Mouse (Mus musculus): Measurements from ENCODE around the gene Nbr1. TPM values are rescaled to one million over a fixed set of nuclear protein-coding genes. Genes with fewer than 3 reads are reported as not detected.

Gene Nbr1
- polyA plus RNA-seq, 2 experiments: 62.8 to 82.7 TPM

Other genes starting within 250 kb of the Nbr1 start
- 86.5 and 100 TPM in 2 replicates for gene Becn1, start 249.9 kb upstream of the Nbr1 start, polyA plus RNA-seq (2012; rRNA removed)
- 118 and 135 TPM in 2 replicates for gene Becn1, start 249.9 kb upstream of the Nbr1 start, polyA plus RNA-seq (2014; fragmentation: Nextera tagmentation; extraction: Ambion mirVana)
- gene Psme3, start 235.9 kb upstream of the Nbr1 start, polyA plus RNA-seq (2012; rRNA removed): 128 and 142 TPM in 2 replicates
- gene Psme3, start 235.9 kb upstream of the Nbr1 start, polyA plus RNA-seq (2014; fragmentation: Nextera tagmentation; extraction: Ambion mirVana): 105 TPM in 2 replicates
- gene Aoc2, start 227.1 kb upstream of the Nbr1 start, polyA plus RNA-seq (2012; rRNA removed): 6.2 and 8.2 TPM in 2 replicates
- 0.84 and 0.86 TPM in 2 replicates for gene Aoc2, start 227.1 kb upstream of the Nbr1 start, polyA plus RNA-seq (2014; fragmentation: Nextera tagmentation; extraction: Ambion mirVana)
- 3.1 TPM in 2 replicates for gene Aoc3, start 221.5 kb upstream of the Nbr1 start, polyA plus RNA-seq (2012; rRNA removed)
- 0.68 and 1.0 TPM in 2 replicates for gene Aoc3, start 221.5 kb upstream of the Nbr1 start, polyA plus RNA-seq (2014; fragmentation: Nextera tagmentation; extraction: Ambion mirVana)
- gene G6pc, start 184.6 kb upstream of the Nbr1 start, polyA plus RNA-seq (2012; rRNA removed): not detected in 2 replicates
- not detected in 2 replicates for gene G6pc, start 184.6 kb upstream of the Nbr1 start, polyA plus RNA-seq (2014; fragmentation: Nextera tagmentation; extraction: Ambion mirVana)
- 39.3 and 41.1 TPM in 2 replicates for gene Aarsd1, start 134.5 kb upstream of the Nbr1 start, polyA plus RNA-seq (2012; rRNA removed)
- 62.8 and 63.2 TPM in 2 replicates for gene Aarsd1, start 134.5 kb upstream of the Nbr1 start, polyA plus RNA-seq (2014; fragmentation: Nextera tagmentation; extraction: Ambion mirVana)
- gene Gm27029, start 127.4 kb upstream of the Nbr1 start, polyA plus RNA-seq (2012; rRNA removed): 1.3 and 4.2 TPM in 2 replicates
- gene Gm27029, start 127.4 kb upstream of the Nbr1 start, polyA plus RNA-seq (2014; fragmentation: Nextera tagmentation; extraction: Ambion mirVana): 11.8 and 12.1 TPM in 2 replicates
- 19.3 and 20.6 TPM in 2 replicates for gene Rundc1, start 127.1 kb upstream of the Nbr1 start, polyA plus RNA-seq (2012; rRNA removed)
- gene Rundc1, start 127.1 kb upstream of the Nbr1 start, polyA plus RNA-seq (2014; fragmentation: Nextera tagmentation; extraction: Ambion mirVana): 17.6 and 17.8 TPM in 2 replicates
- gene Ptges3l, start 126.8 kb upstream of the Nbr1 start, polyA plus RNA-seq (2012; rRNA removed): 23.7 and 27.5 TPM in 2 replicates
- gene Ptges3l, start 126.8 kb upstream of the Nbr1 start, polyA plus RNA-seq (2014; fragmentation: Nextera tagmentation; extraction: Ambion mirVana): 13.9 and 20.5 TPM in 2 replicates
- gene Rpl27, start 109.9 kb upstream of the Nbr1 start, polyA plus RNA-seq (2012; rRNA removed): 1,216 and 1,303 TPM in 2 replicates
- gene Rpl27, start 109.9 kb upstream of the Nbr1 start, polyA plus RNA-seq (2014; fragmentation: Nextera tagmentation; extraction: Ambion mirVana): 384 and 422 TPM in 2 replicates
- gene Ifi35, start 103.7 kb upstream of the Nbr1 start, polyA plus RNA-seq (2012; rRNA removed): 13.1 and 15.2 TPM in 2 replicates
- gene Ifi35, start 103.7 kb upstream of the Nbr1 start, polyA plus RNA-seq (2014; fragmentation: Nextera tagmentation; extraction: Ambion mirVana): 16.1 and 16.7 TPM in 2 replicates
- gene Rnd2, start 87.2 kb upstream of the Nbr1 start, polyA plus RNA-seq (2012; rRNA removed): 20.7 and 21.8 TPM in 2 replicates
- gene Rnd2, start 87.2 kb upstream of the Nbr1 start, polyA plus RNA-seq (2014; fragmentation: Nextera tagmentation; extraction: Ambion mirVana): 8.4 and 10.4 TPM in 2 replicates
- 88.0 and 96.1 TPM in 2 replicates for gene Vat1, start 85.9 kb upstream of the Nbr1 start, polyA plus RNA-seq (2012; rRNA removed)
- gene Vat1, start 85.9 kb upstream of the Nbr1 start, polyA plus RNA-seq (2014; fragmentation: Nextera tagmentation; extraction: Ambion mirVana): 56.1 and 63.3 TPM in 2 replicates
- 8.7 and 9.9 TPM in 2 replicates for gene Brca1, start 194 bp upstream of the Nbr1 start, polyA plus RNA-seq (2012; rRNA removed)
- gene Brca1, start 194 bp upstream of the Nbr1 start, polyA plus RNA-seq (2014; fragmentation: Nextera tagmentation; extraction: Ambion mirVana): 10.7 and 11.6 TPM in 2 replicates
- 9.3 and 11.6 TPM in 2 replicates for gene Tmem106a, start 30.1 kb downstream of the Nbr1 start, polyA plus RNA-seq (2012; rRNA removed)
- 3.8 and 5.4 TPM in 2 replicates for gene Tmem106a, start 30.1 kb downstream of the Nbr1 start, polyA plus RNA-seq (2014; fragmentation: Nextera tagmentation; extraction: Ambion mirVana)
- not detected in 2 replicates for gene Gm11634, start 47.1 kb downstream of the Nbr1 start, polyA plus RNA-seq (2012; rRNA removed)
- gene Gm11634, start 47.1 kb downstream of the Nbr1 start, polyA plus RNA-seq (2014; fragmentation: Nextera tagmentation; extraction: Ambion mirVana): not detected in 2 replicates
- 35.5 and 36.0 TPM in 2 replicates for gene Rdm1, start 75.0 kb downstream of the Nbr1 start, polyA plus RNA-seq (2012; rRNA removed)
- 39.2 and 39.4 TPM in 2 replicates for gene Rdm1, start 75.0 kb downstream of the Nbr1 start, polyA plus RNA-seq (2014; fragmentation: Nextera tagmentation; extraction: Ambion mirVana)
- gene Arl4d, start 113.4 kb downstream of the Nbr1 start, polyA plus RNA-seq (2012; rRNA removed): 3.0 and 4.2 TPM in 2 replicates
- gene Arl4d, start 113.4 kb downstream of the Nbr1 start, polyA plus RNA-seq (2014; fragmentation: Nextera tagmentation; extraction: Ambion mirVana): 2.5 and 3.6 TPM in 2 replicates
- gene Dhx8, start 180.8 kb downstream of the Nbr1 start, polyA plus RNA-seq (2012; rRNA removed): 25.0 and 27.0 TPM in 2 replicates
- 29.2 and 33.7 TPM in 2 replicates for gene Dhx8, start 180.8 kb downstream of the Nbr1 start, polyA plus RNA-seq (2014; fragmentation: Nextera tagmentation; extraction: Ambion mirVana)
- gene Etv4, start 233.2 kb downstream of the Nbr1 start, polyA plus RNA-seq (2012; rRNA removed): 24.2 and 31.6 TPM in 2 replicates
- gene Etv4, start 233.2 kb downstream of the Nbr1 start, polyA plus RNA-seq (2014; fragmentation: Nextera tagmentation; extraction: Ambion mirVana): 9.4 and 11.7 TPM in 2 replicates

Data from limb, embryonic 14.5 days (tissue).